Mouse (Mus musculus) kidney, postnatal 36 days (tissue): Measurements from ENCODE around the gene Nemp1.
"Not testable (repeated sequence)": the region's sequence is repeated elsewhere in the genome, so short reads cannot be mapped to it uniquely, and the experiment has no call there.

ENCODE experiments used
- DNase-seq, 2 experiments: peaks; one replicate each; pipeline ENCODE4 v3.0.0; 2021 to 2022; ENCODE audit warnings: mixed read lengths in 2 of 2

Gene Nemp1

DNA sequence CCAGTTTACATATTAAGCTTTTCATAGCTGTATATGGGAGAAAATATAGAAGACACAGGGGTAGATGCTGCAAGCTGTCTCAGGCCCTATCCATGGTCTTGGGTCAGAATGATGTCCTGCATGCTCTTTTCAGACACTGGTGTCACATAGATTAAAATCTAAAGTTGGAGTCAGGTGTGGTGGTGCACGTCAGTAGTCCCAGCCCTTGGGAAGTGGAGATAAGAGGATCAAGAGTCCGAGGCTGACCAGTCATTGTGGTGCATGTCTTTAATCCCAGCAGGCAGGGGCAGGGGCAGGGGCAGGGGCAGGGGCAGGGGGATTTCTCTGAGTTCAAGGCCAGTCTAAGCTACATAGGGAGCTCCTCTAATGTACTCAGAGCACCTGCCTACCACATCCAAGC, 20.9 kb upstream of the Nemp1 start:
- no peak for DNase-seq

- DNase-seq: no peak
Measured at GRCm38 (mm10) chr10:127652906-127653638, 13.6 kb upstream of the Nemp1 start.

DNA sequence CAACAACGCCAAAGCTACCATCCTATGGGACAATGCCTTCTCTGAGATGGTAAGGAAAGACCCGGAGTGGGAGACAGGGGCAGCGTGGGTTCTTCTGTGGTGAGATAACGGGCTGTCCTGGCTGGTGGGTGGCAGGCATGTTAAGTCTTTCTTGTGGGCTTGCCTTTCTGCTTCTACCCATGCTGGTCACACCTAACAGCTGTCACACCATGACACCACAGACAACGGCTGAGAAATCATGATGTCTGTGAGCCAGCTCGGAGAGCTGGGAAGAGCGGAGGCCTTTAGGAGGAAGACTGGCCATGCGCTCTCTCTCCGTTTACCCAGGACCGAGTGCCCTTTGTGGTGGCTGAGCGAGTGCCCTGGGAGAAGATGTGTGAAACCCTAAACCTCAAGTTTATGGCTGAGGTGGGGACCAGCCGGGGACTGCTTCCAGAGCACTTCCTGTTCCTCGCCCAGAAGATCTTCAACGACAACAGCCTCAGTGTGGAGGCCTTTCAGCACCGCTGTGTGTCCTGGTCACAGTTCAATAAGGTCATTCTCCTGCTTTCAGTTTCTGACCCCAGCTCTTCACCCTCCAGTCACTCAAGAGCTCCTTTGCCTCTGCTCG, 11.6 kb upstream of the Nemp1 start:
- DNase-seq: no peak

DNA sequence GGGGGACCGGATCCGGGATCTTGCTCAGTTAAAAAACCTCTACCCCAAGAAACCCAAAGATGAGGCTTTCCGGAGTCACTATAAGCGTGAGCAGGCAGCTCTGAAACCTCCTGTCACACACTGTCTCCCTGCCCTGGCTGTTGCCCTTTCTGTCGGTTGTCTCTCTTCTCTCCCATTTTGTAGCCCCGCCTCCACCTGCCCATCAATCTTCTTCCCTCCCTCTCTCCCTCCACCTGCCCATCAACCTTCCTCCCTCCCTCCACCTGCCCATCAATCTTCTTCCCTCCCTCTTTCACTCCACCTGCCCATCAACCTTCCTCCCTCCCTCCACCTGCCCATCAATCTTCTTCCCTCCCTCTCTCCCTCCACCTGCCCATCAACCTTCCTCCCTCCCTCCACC, 9.1 kb upstream of the Nemp1 start:
- not testable (repeated sequence) for DNase-seq

GRCm38 (mm10) chr10:127658076-127658475, 8.6 kb upstream of the Nemp1 start:
- peak in 1 of 2 experiments; percentile 52 for DNase-seq

DNA sequence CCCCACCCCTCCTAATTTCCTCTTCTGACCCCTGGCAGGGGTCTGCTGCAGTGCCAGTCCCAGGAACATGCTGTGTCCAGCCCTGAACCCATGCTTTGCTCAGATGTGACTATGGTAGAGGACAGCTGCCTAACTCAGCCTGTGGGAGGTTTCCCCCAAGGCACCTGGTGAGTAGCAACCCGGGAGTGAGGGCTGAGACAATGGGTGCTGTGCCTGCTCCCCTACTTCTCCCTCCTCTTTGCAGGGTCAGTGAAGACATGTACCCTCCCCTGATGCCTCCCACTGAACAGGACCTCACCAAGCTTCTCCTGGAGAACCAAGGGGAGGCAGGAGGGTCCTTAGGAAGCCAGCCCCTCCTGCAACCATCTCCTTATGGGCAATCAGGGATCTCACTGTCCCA, 7.2 kb upstream of the Nemp1 start:
- no peak for DNase-seq

DNA sequence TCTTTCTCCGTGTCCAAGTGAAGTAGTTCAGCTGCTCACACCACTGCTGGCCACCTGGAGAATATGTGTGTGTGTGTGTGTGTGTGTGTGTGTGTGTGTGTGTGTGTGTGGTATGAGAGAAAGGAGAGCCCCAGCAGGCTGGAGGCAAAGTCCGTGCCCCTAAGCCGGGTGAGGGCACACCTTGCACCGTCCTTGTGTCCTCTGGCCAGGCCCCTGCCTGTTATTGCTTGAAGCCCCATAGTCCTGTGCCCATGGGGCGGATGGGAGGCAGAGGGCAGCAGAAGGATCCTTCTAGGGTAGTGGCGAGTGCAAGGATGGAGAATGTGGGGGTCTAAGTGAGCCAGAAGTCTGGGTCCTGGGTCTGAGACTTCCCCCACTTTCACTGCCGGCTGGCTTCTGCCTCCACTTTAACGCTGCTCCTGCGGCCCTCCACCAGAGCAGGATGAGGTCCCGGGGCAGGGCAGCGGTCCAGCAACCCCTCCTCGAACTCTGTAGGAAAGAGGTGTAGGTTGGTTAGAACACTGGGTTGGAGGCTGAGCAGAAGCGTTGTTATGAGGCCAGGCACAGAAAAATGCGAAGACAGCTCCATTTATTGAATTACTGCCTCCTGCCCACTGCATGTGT, 5.3 kb upstream of the Nemp1 start:
- DNase-seq: peak; percentile 37 to 65

DNA sequence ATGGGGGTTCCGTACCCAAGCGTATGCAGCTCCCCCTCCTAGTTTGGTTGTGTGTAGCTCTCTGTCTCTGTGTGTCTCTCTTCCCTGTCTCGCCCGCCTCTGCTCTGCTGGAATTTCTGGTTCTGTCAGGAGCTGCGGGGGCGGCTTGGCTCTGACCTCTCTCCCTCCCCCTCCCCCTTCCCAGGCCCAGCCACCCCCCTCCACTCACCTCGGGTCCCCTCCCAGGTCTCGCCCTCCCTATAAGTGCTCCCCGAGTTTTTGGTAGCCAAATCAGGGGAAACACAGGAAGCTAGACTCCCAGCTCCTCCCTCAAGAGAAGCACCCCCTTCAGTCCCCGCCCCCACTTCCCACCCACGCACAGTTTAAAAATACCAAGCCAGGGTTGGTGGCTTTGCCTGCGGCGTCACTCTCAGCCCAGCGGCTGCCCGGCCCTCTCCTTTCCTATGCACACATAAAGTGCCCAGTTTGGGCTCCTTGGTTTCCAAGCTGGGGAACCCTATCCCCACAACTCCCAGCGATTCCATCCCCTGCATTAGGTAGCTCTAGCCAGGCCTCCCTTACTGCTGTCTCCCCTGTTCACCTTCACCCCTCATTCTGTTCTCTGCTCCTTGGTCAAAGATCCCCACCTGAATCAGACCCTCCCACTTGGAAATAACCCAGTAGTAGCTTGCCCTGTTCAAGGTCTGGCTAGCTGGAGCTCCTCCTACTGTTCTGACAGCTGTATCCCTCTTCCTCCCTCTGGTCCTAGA, 4.6 kb upstream of the Nemp1 start:
- peak; percentile 83 to 89 for DNase-seq

- DNase-seq: peak in 1 of 2 experiments; percentile 56
Measured at GRCm38 (mm10) chr10:127662666-127663253, 3.9 kb upstream of the Nemp1 start.

- no peak for DNase-seq
Measured at GRCm38 (mm10) chr10:127663590-127663989, 3.1 kb upstream of the Nemp1 start.

- DNase-seq: no peak
Measured at GRCm38 (mm10) chr10:127664166-127664565, 2.5 kb upstream of the Nemp1 start.

DNA sequence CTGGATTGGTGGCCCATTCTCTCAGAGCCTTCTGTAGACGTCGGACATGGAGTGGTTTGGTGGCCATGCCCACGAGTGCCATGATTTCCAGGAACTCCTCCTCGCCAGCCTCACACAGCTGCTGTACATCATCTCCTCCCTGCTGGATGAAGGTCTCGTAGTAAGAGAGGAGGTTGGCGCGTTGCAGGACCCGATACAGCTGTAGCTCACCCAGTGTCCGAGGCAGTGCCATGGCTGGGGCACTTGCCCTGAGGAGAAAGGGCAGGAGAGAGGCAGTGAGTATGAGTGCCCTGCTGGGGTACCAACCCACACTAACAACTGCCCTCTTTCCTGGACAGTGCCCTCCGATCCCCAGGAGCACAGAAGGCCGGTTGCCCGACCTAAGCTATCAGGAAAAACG, 1.8 kb upstream of the Nemp1 start:
- DNase-seq: no peak

- DNase-seq: peak in 1 of 2 experiments; percentile 45
Measured at GRCm38 (mm10) chr10:127665366-127666181, 1.1 kb upstream of the Nemp1 start.

- peak; percentile 94 for DNase-seq
Measured at GRCm38 (mm10) chr10:127667269-127668092, 780 bp downstream of the Nemp1 start.

DNA sequence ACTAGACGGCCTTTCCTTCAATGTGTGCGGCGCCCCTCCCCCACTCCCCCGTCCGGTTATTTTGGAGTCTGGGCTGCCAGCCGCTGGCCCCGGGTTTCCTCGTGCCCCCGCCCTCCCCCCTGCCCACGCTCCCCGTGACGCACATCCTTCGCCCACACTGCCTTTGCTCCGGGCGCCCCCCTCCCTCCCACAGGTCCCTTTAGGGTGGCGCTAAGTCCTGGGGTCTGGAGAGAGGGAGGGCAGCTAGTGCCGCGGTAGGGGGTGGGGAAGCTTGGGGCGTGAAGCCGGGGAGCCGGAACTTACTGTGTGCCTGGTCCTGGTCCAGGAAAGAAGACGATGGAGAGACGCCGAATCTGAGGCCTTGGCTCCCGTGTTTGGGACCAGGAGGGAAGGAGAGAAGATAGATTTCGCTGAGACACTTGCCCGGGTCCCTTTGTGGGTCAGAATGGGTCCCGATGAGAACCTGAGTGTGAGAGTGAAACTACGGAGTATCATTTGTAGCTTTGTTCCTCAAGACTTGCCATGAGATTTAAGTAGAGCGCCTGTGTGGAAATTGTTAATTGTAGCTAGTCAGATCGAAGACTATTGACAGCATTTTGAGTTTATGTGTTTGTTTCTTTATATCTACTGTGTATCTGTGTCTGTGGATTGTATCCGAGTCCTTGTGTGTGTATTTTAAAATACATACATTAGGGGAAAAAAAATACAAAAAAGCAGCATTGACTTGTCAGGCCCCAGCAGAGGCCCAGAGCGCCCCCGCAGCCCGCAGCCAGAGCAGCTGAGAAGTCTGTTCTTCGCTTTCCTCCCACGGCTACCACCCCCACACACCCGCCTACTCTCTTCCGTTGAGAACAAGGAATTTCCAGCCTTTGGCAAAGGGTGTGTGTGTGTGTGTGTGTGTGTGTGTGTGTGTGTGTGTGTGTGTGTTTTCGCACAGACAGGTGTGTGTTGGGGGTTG, 1.7 kb downstream of the Nemp1 start, which contains the start of gene Nab2:
Gene Nab2, minus strand, starts transcription at position 476 of the 958 bp plus-strand sequence.
- DNase-seq: peak; percentile 84 to 91

GRCm38 (mm10) chr10:127669170-127669569, 2.5 kb downstream of the Nemp1 start:
- no peak for DNase-seq

- no peak for DNase-seq
Measured at GRCm38 (mm10) chr10:127670185-127670584, 3.5 kb downstream of the Nemp1 start.

DNA sequence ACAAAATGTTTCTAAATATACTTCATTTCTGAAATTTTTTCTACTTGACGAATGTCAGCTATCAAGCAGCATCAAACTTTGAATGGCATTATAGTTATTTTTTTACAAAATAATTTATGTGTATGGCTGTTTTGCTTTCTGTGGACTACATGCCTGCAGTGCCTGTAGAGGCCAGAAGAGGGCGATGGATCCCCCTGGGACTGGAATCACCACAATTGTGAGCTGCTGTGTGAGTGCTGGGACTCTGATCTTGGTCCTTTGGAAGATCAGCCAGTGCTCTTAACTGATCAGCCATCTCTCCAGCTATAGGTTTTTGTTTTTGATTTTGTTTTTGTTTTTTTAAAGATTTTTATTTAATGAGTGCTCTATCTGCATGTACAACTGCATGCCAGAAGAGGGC, 4.6 kb downstream of the Nemp1 start:
- DNase-seq: peak in 1 of 2 experiments; percentile 61

DNA sequence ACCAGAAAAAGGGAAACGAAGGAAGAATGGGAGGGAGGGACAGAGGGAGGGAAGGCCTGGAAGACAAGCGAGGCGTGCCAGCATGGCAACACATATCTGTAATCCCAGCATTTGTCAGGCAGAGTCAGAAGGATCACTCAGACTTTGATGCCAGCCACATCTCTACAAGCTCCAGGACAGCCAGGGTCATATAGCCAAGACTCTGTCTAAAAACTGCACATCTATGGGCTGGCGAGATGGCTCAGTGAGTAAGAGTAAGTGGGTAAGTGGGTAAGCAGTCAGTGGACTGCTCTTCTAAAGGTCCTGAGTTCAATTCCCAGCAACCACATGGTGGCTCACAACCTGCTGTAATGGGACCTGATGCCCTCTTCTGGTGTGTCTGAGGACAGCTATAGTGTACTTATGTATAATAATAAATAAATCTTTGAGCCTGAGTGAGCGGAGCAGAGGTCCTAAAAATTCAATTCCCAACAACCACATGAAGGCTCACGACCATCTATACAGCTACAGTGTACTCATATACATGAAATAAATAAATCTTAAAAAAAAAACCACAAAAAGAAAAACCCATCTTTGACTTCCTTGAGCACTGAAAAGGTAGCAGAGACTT, 7.5 kb downstream of the Nemp1 start:
- no peak for DNase-seq
